Mouse (Mus musculus) kidney, embryonic 16.5 days (tissue): Measurements from ENCODE around the gene Usp31. TPM values are rescaled to one million over a fixed set of nuclear protein-coding genes. Genes with fewer than 3 reads are reported as not detected.

ENCODE experiments used
- ATAC-seq: fragments of 200-750 bp; cut with Nextera tagmentation; 2 replicates; pipeline ENCODE4 v1.8.0; 2017; ENCODE audit warnings: moderate TSS enrichment; ENCODE audit not compliant: low FRiP score, low TSS enrichment
- H3K27ac ChIP-seq: fragments of 300-500 bp; sonication (generic); 2 replicates; pipeline ENCODE4 v1.5.1; 2014; ENCODE audit warnings: low read length
- H3K27me3 ChIP-seq: fragments of 300-500 bp; sonication (generic); 2 replicates; pipeline ENCODE4 v1.6.1; 2014; ENCODE audit warnings: low read length, control low read depth, mixed read lengths; ENCODE audit not compliant: insufficient read depth
- H3K36me3 ChIP-seq: fragments of 300-500 bp; sonication (generic); 2 replicates; pipeline ENCODE4 v1.6.1; 2014; ENCODE audit warnings: low read length, control low read depth, mixed read lengths; ENCODE audit not compliant: insufficient read depth
- H3K4me1 ChIP-seq: fragments of 300-500 bp; sonication (generic); 2 replicates; pipeline ENCODE4 v1.6.1; 2014; ENCODE audit warnings: low read length, control low read depth, mixed read lengths; ENCODE audit not compliant: insufficient read depth
- H3K4me2 ChIP-seq: fragments of 300-500 bp; sonication (generic); replicated peaks from 2 replicates; pipeline ENCODE4 v1.6.1; 2014; ENCODE audit warnings: low read depth, low read length
- H3K4me3 ChIP-seq: fragments of 300-500 bp; sonication (generic); 2 replicates; pipeline ENCODE4 v1.5.1; 2014; ENCODE audit warnings: mild to moderate bottlenecking, low read length
- H3K9ac ChIP-seq: fragments of 300-500 bp; sonication (generic); replicated peaks from 2 replicates; pipeline ENCODE4 v1.6.1; 2014; ENCODE audit warnings: low read length
- H3K9me3 ChIP-seq: fragments of 300-500 bp; sonication (generic); 2 replicates; pipeline ENCODE4 v1.6.1; 2016; ENCODE audit warnings: low read length, control low read depth
- WGBS: fragments of 180-500 bp; shearing (Covaris S2); extraction: QIAGEN DNeasy Blood & Tissue Kit; methylation state at CpG from one replicate; pipeline ENCODE4 v1.1.7; 2014; 5-methylcytosine and 5-hydroxymethylcytosine counted together
- polyA plus RNA-seq: library from polyadenylated mRNA; unstranded; fragments of >200 nt; fragmentation: Nextera tagmentation; extraction: Ambion mirVana; gene quantifications from 2 replicates; pipeline ENCODE4 v1.2.1, GENCODE M21; 2015

Usp31 gene
- polyA plus RNA-seq, result 2.0 and 2.1 TPM in 2 replicates

GRCm38 (mm10) chr7:121707073-121707667 is at the start of gene Usp31:
TSS of gene Usp31 (minus strand) at chr7:121707253.
- H3K9me3 ChIP-seq, result no peaks in the 10 kb centered on the region
- no peaks in the 10 kb centered on the region for H3K36me3 ChIP-seq
- WGBS, result 0% methylated on average over 80 of the region's 82 CpGs
- peak within 1 kb of the TSS; percentile 68 for H3K4me3 ChIP-seq
- H3K27ac ChIP-seq, result peak within 1 kb of the TSS; percentile 68; the same call in 1 of the 2 replicates
- H3K4me2 ChIP-seq, result peak within 1 kb of the TSS; percentile 97
- H3K9ac ChIP-seq, result peak within 1 kb of the TSS; percentile 81
- H3K4me1 ChIP-seq, result peaks cover 15% of the 10 kb centered on the region
- peak; percentile 99 for ATAC-seq
- H3K27me3 ChIP-seq, result peaks cover 3% of the 10 kb centered on the region; the same call in 1 of the 2 replicates

GRCm38 (mm10) chr7:121754748-121755147 is 47.7 kb upstream of the Usp31 start:
- H3K9ac ChIP-seq, result no peak overlapping the region
- H3K4me1 ChIP-seq, result no peaks in the 10 kb centered on the region
- no peak overlapping the region for H3K4me2 ChIP-seq
- 69% methylated on average over 8 of the region's 8 CpGs for WGBS
- H3K4me3 ChIP-seq, result no peak overlapping the region
- H3K36me3 ChIP-seq, result no peaks in the 10 kb centered on the region
- no peaks in the 10 kb centered on the region for H3K9me3 ChIP-seq
- no peak for ATAC-seq
- H3K27me3 ChIP-seq, result no peaks in the 10 kb centered on the region
- H3K27ac ChIP-seq, result no peak overlapping the region

GRCm38 (mm10) chr7:121750244-121750643 is 43.2 kb upstream of the Usp31 start:
- H3K27ac ChIP-seq, result no peak overlapping the region
- no peak for ATAC-seq
- no peak overlapping the region for H3K4me2 ChIP-seq
- no peaks in the 10 kb centered on the region for H3K4me1 ChIP-seq
- no peak overlapping the region for H3K9ac ChIP-seq
- H3K27me3 ChIP-seq, result no peaks in the 10 kb centered on the region
- no peaks in the 10 kb centered on the region for H3K9me3 ChIP-seq
- H3K36me3 ChIP-seq, result no peaks in the 10 kb centered on the region
- H3K4me3 ChIP-seq, result no peak overlapping the region
- WGBS, result 78% methylated on average over 5 of the region's 5 CpGs

- 64% methylated on average over 29 of the region's 29 CpGs for WGBS
- no peaks in the 10 kb centered on the region for H3K36me3 ChIP-seq
- H3K27me3 ChIP-seq, result peaks cover 30% of the 10 kb centered on the region
- H3K9ac ChIP-seq, result no peak overlapping the region
- H3K9me3 ChIP-seq, result no peaks in the 10 kb centered on the region
- H3K4me2 ChIP-seq, result peak overlapping the region; percentile 34
- 0 out of 2 replicates have a peak overlapping the region, but pooled peaks have one; percentile 29 for H3K27ac ChIP-seq
- H3K4me3 ChIP-seq, result peak overlapping the region; percentile 18
- 0 out of 2 replicates have a peak, but pooled peaks have one; percentile 20 for ATAC-seq
- no peaks in the 10 kb centered on the region for H3K4me1 ChIP-seq
These were observed 30.7 kb upstream of the Usp31 start for GRCm38 (mm10) chr7:121737511-121738415.

GRCm38 (mm10) chr7:121734171-121734831 is 27.2 kb upstream of the Usp31 start, which contains the start of gene Scnn1g:
TSS of gene Scnn1g (plus strand) at chr7:121734479.
- H3K4me1 ChIP-seq, result no peaks in the 10 kb centered on the region
- H3K4me3 ChIP-seq, result peak within 1 kb of the TSS; percentile 43
- no peaks in the 10 kb centered on the region for H3K36me3 ChIP-seq
- H3K4me2 ChIP-seq, result peak within 1 kb of the TSS; percentile 49
- H3K9me3 ChIP-seq, result no peaks in the 10 kb centered on the region
- ATAC-seq, result peak; percentile 92
- under 1% methylated on average over 38 of the region's 38 CpGs for WGBS
- H3K27ac ChIP-seq, result peak within 1 kb of the TSS; percentile 30; the same call in 1 of the 2 replicates
- peak within 1 kb of the TSS; percentile 50 for H3K9ac ChIP-seq
- peaks cover 30% of the 10 kb centered on the region for H3K27me3 ChIP-seq

GRCm38 (mm10) chr7:121730225-121730624 is 23.2 kb upstream of the Usp31 start:
- H3K4me3 ChIP-seq, result no peak overlapping the region
- H3K27me3 ChIP-seq, result peaks cover 16% of the 10 kb centered on the region
- no peak for ATAC-seq
- no peaks in the 10 kb centered on the region for H3K9me3 ChIP-seq
- no peak overlapping the region for H3K4me2 ChIP-seq
- no peaks in the 10 kb centered on the region for H3K4me1 ChIP-seq
- WGBS, result 13% methylated on average over 5 of the region's 5 CpGs
- H3K9ac ChIP-seq, result no peak overlapping the region
- no peak overlapping the region for H3K27ac ChIP-seq
- H3K36me3 ChIP-seq, result no peaks in the 10 kb centered on the region

GRCm38 (mm10) chr7:121717031-121717430 is 10.0 kb upstream of the Usp31 start:
- 75% methylated on average over 7 of the region's 7 CpGs for WGBS
- no peak overlapping the region for H3K9ac ChIP-seq

GRCm38 (mm10) chr7:121711171-121711570 is 4.1 kb upstream of the Usp31 start:
- ATAC-seq, result no peak
- peaks cover 5% of the 10 kb centered on the region; the same call in 1 of the 2 replicates for H3K27me3 ChIP-seq
- H3K9ac ChIP-seq, result no peak overlapping the region
- 37% methylated on average over 2 of the region's 2 CpGs for WGBS
- peaks cover 3% of the 10 kb centered on the region for H3K4me1 ChIP-seq
- no peak overlapping the region for H3K4me2 ChIP-seq
- H3K27ac ChIP-seq, result no peak overlapping the region
- no peak overlapping the region for H3K4me3 ChIP-seq
- no peaks in the 10 kb centered on the region for H3K36me3 ChIP-seq
- no peaks in the 10 kb centered on the region for H3K9me3 ChIP-seq

More at GRCm38 (mm10) chr7:121717031-121717430, 10.0 kb upstream of the Usp31 start:
- Histone ChIP-seq H3K9me3 (no peaks in the 10 kb centered on the region), H3K27ac (no peak overlapping the region), H3K4me3 (no peak overlapping the region), H3K27me3 (0 out of 2 replicates have a peak, but pooled peaks cover 2% of the 10 kb centered on the region), H3K4me1 (no peaks in the 10 kb centered on the region), H3K4me2 (no peak overlapping the region), H3K36me3 (no peaks in the 10 kb centered on the region)
- no peak for ATAC-seq

GRCm38 (mm10) chr7:121706411-121707072 is 511 bp downstream of the Usp31 start:
- Histone ChIP-seq H3K36me3 (no peaks in the 10 kb centered on the region), H3K9me3 (no peaks in the 10 kb centered on the region), H3K27ac (peak overlapping the region; percentile 68; the same call in 1 of the 2 replicates), H3K4me2 (peak overlapping the region; percentile 97), H3K27me3 (peaks cover 3% of the 10 kb centered on the region; the same call in 1 of the 2 replicates), H3K4me3 (peak overlapping the region; percentile 68), H3K9ac (peak overlapping the region; percentile 81), H3K4me1 (peaks cover 15% of the 10 kb centered on the region)
- under 1% methylated on average over 58 of the region's 77 CpGs for WGBS
- ATAC-seq, result peak; percentile 55
